Mouse (Mus musculus) hindbrain, embryonic 13.5 days (tissue): ENCODE data around the gene Majin. TPM values are rescaled to one million over a fixed set of nuclear protein-coding genes. Genes with fewer than 3 reads are reported as not detected.

Experiments used
- ATAC-seq: fragments of 200-750 bp; cut with Nextera tagmentation; 2 replicates; pipeline ENCODE4 v1.8.0; 2017; ENCODE audit warnings: moderate TSS enrichment; ENCODE audit not compliant: low FRiP score
- H3K27ac ChIP-seq: fragments of 300-500 bp; sonication (generic); 2 replicates; pipeline ENCODE4 v1.5.1; 2015; ENCODE audit warnings: inconsistent platforms, mild to moderate bottlenecking, moderate library complexity
- H3K27me3 ChIP-seq: fragments of 300-500 bp; sonication (generic); 2 replicates; pipeline ENCODE4 v1.6.1; 2015; ENCODE audit warnings: mild to moderate bottlenecking, inconsistent platforms
- H3K36me3 ChIP-seq: fragments of 300-500 bp; sonication (generic); 2 replicates; pipeline ENCODE4 v1.6.1; 2015; ENCODE audit warnings: mild to moderate bottlenecking, inconsistent platforms
- H3K4me1 ChIP-seq: fragments of 300-500 bp; sonication (generic); replicated peaks from 2 replicates; pipeline ENCODE4 v1.6.1; 2015; ENCODE audit warnings: inconsistent platforms
- H3K4me2 ChIP-seq: fragments of 300-500 bp; sonication (generic); 2 replicates; pipeline ENCODE4 v1.6.1; 2015; ENCODE audit warnings: inconsistent platforms, mild to moderate bottlenecking, moderate library complexity
- H3K4me3 ChIP-seq: fragments of 300-500 bp; sonication (generic); 2 replicates; pipeline ENCODE4 v1.5.1; 2015; ENCODE audit warnings: mild to moderate bottlenecking, inconsistent platforms
- H3K9ac ChIP-seq: fragments of 300-500 bp; sonication (generic); 2 replicates; pipeline ENCODE4 v1.6.1; 2015; ENCODE audit warnings: mild to moderate bottlenecking, inconsistent platforms
- H3K9me3 ChIP-seq: fragments of 300-500 bp; sonication (generic); 2 replicates; pipeline ENCODE4 v1.6.1; 2016; ENCODE audit warnings: inconsistent platforms
- WGBS: fragments of 180-500 bp; shearing (Covaris S2); methylation state at CpG from one replicate; pipeline ENCODE4 v1.1.7; 2015; 5-methylcytosine and 5-hydroxymethylcytosine counted together
- polyA plus RNA-seq: library from polyadenylated mRNA; unstranded; fragments of >200 nt; fragmentation: Nextera tagmentation; extraction: Ambion mirVana; gene quantifications from 2 replicates; pipeline ENCODE4 v1.2.1, GENCODE M21; 2015

Majin gene
- not detected in 2 replicates for polyA plus RNA-seq

GRCm38 (mm10) chr19:6184131-6184530, at the start of gene Majin:
Gene Majin (plus strand): TSS chr19:6184388.
- Histone ChIP-seq H3K4me3 (no peak within 1 kb of the TSS), H3K9me3 (no peaks in the 10 kb centered on the region), H3K9ac (no peak within 1 kb of the TSS), H3K4me2 (no peak within 1 kb of the TSS), H3K4me1 (peaks cover 5% of the 10 kb centered on the region; the same call in 1 of the 2 replicates), H3K36me3 (no peaks in the 10 kb centered on the region), H3K27ac (no peak within 1 kb of the TSS), H3K27me3 (no peaks in the 10 kb centered on the region)
- WGBS, result 88% methylated on average over 23 of the region's 23 CpGs
- ATAC-seq, result no peak

GRCm38 (mm10) chr19:6136397-6136796, 47.8 kb upstream of the Majin start:
- WGBS, result 85% methylated on average over 3 of the region's 3 CpGs
- H3K36me3 ChIP-seq, result peaks cover 50% of the 10 kb centered on the region
- ATAC-seq, result no peak

GRCm38 (mm10) chr19:6139701-6140100, 44.5 kb upstream of the Majin start:
- WGBS, result 98% methylated on average over 6 of the region's 6 CpGs
- H3K4me2 ChIP-seq, result peak overlapping the region; percentile 75
- peak overlapping the region; percentile 61 for H3K4me3 ChIP-seq
- H3K36me3 ChIP-seq, result peaks cover 36% of the 10 kb centered on the region
- no peaks in the 10 kb centered on the region for H3K27me3 ChIP-seq
- H3K9me3 ChIP-seq, result no peaks in the 10 kb centered on the region
- H3K4me1 ChIP-seq, result peaks cover 24% of the 10 kb centered on the region
- peak overlapping the region; percentile 99 for H3K27ac ChIP-seq
- peak overlapping the region; percentile 90 for H3K9ac ChIP-seq
- no peak for ATAC-seq

More at GRCm38 (mm10) chr19:6136397-6136796, 47.8 kb upstream of the Majin start:
- H3K4me3 ChIP-seq, result no peak overlapping the region
- H3K9ac ChIP-seq, result 0 out of 2 replicates have a peak overlapping the region, but pooled peaks have one; percentile 35
- no peak overlapping the region for H3K4me2 ChIP-seq
- no peaks in the 10 kb centered on the region for H3K27me3 ChIP-seq
- H3K4me1 ChIP-seq, result peaks cover 24% of the 10 kb centered on the region
- H3K9me3 ChIP-seq, result no peaks in the 10 kb centered on the region
- H3K27ac ChIP-seq, result no peak overlapping the region

GRCm38 (mm10) chr19:6140374-6140677, 43.9 kb upstream of the Majin start:
- peaks cover 24% of the 10 kb centered on the region for H3K4me1 ChIP-seq
- 7% methylated on average over 16 of the region's 16 CpGs for WGBS
- peak overlapping the region; percentile 75 for H3K4me2 ChIP-seq
- H3K27me3 ChIP-seq, result no peaks in the 10 kb centered on the region
- H3K4me3 ChIP-seq, result peak overlapping the region; percentile 61
- ATAC-seq, result no peak
- H3K9me3 ChIP-seq, result no peaks in the 10 kb centered on the region
- H3K9ac ChIP-seq, result peak overlapping the region; percentile 90
- peaks cover 31% of the 10 kb centered on the region for H3K36me3 ChIP-seq
- H3K27ac ChIP-seq, result peak overlapping the region; percentile 99

GRCm38 (mm10) chr19:6140678-6141393, 43.4 kb upstream of the Majin start, which contains the start of gene Batf2:
Gene Batf2 (plus strand): TSS chr19:6140983.
- peak within 1 kb of the TSS; percentile 75 for H3K4me2 ChIP-seq
- H3K27me3 ChIP-seq, result no peaks in the 10 kb centered on the region
- ATAC-seq, result peak; percentile 95
- peak within 1 kb of the TSS; percentile 61 for H3K4me3 ChIP-seq
- H3K9me3 ChIP-seq, result no peaks in the 10 kb centered on the region
- peak within 1 kb of the TSS; percentile 99 for H3K27ac ChIP-seq
- under 1% methylated on average over 65 of the region's 68 CpGs for WGBS
- H3K36me3 ChIP-seq, result peaks cover 25% of the 10 kb centered on the region
- peak within 1 kb of the TSS; percentile 90 for H3K9ac ChIP-seq
- H3K4me1 ChIP-seq, result peaks cover 24% of the 10 kb centered on the region

GRCm38 (mm10) chr19:6141394-6141749, 42.8 kb upstream of the Majin start, which contains the start of gene Arl2:
Gene Arl2 (minus strand): TSS chr19:6141548.
- Histone ChIP-seq H3K4me3 (peak within 1 kb of the TSS; percentile 61), H3K27me3 (no peaks in the 10 kb centered on the region), H3K9me3 (no peaks in the 10 kb centered on the region), H3K9ac (peak within 1 kb of the TSS; percentile 90), H3K27ac (peak within 1 kb of the TSS; percentile 99), H3K4me2 (peak within 1 kb of the TSS; percentile 75), H3K36me3 (peaks cover 20% of the 10 kb centered on the region), H3K4me1 (peaks cover 24% of the 10 kb centered on the region)
- under 1% methylated on average over 15 of the region's 15 CpGs for WGBS
- peak; percentile 81 for ATAC-seq

GRCm38 (mm10) chr19:6144842-6145241, 39.3 kb upstream of the Majin start:
- Histone ChIP-seq H3K27ac (no peak overlapping the region), H3K9ac (no peak overlapping the region), H3K4me3 (no peak overlapping the region), H3K36me3 (no peaks in the 10 kb centered on the region), H3K27me3 (no peaks in the 10 kb centered on the region), H3K4me1 (peaks cover 10% of the 10 kb centered on the region), H3K9me3 (no peaks in the 10 kb centered on the region), H3K4me2 (no peak overlapping the region)
- 79% methylated on average over 5 of the region's 5 CpGs for WGBS
- ATAC-seq, result no peak

- WGBS, result 89% methylated on average over 9 of the region's 9 CpGs
- Histone ChIP-seq H3K36me3 (no peaks in the 10 kb centered on the region), H3K27ac (no peak overlapping the region), H3K4me3 (no peak overlapping the region), H3K9ac (no peak overlapping the region), H3K27me3 (no peaks in the 10 kb centered on the region), H3K4me1 (no peaks in the 10 kb centered on the region), H3K4me2 (no peak overlapping the region), H3K9me3 (no peaks in the 10 kb centered on the region)
- ATAC-seq, result no peak
Measured at GRCm38 (mm10) chr19:6155174-6155573, 29.0 kb upstream of the Majin start.

- H3K4me2 ChIP-seq, result no peak overlapping the region
- no peaks in the 10 kb centered on the region for H3K36me3 ChIP-seq
- no peaks in the 10 kb centered on the region for H3K27me3 ChIP-seq
- no peak overlapping the region for H3K4me3 ChIP-seq
- 62% methylated on average over 8 of the region's 8 CpGs for WGBS
- H3K27ac ChIP-seq, result no peak overlapping the region
- ATAC-seq, result no peak
- no peaks in the 10 kb centered on the region for H3K4me1 ChIP-seq
- no peak overlapping the region for H3K9ac ChIP-seq
- H3K9me3 ChIP-seq, result no peaks in the 10 kb centered on the region
Measured at GRCm38 (mm10) chr19:6156372-6156771, 27.8 kb upstream of the Majin start.

GRCm38 (mm10) chr19:6157220-6157619, 27.0 kb upstream of the Majin start:
- ATAC-seq, result no peak
- H3K27ac ChIP-seq, result no peak overlapping the region
- no peaks in the 10 kb centered on the region for H3K4me1 ChIP-seq
- H3K4me2 ChIP-seq, result no peak overlapping the region
- H3K9me3 ChIP-seq, result no peaks in the 10 kb centered on the region
- 80% methylated on average over 6 of the region's 6 CpGs for WGBS
- no peak overlapping the region for H3K4me3 ChIP-seq
- no peak overlapping the region for H3K9ac ChIP-seq
- no peaks in the 10 kb centered on the region for H3K36me3 ChIP-seq
- no peaks in the 10 kb centered on the region for H3K27me3 ChIP-seq

GRCm38 (mm10) chr19:6163872-6164547, 20.2 kb upstream of the Majin start:
- Histone ChIP-seq H3K27ac (no peak overlapping the region), H3K4me2 (no peak overlapping the region), H3K4me3 (no peak overlapping the region), H3K9me3 (no peaks in the 10 kb centered on the region), H3K36me3 (no peaks in the 10 kb centered on the region), H3K9ac (no peak overlapping the region), H3K27me3 (no peaks in the 10 kb centered on the region), H3K4me1 (no peaks in the 10 kb centered on the region)
- WGBS, result 76% methylated on average over 10 of the region's 10 CpGs
- no peak for ATAC-seq

- Histone ChIP-seq H3K27me3 (no peaks in the 10 kb centered on the region), H3K4me3 (no peak overlapping the region), H3K36me3 (no peaks in the 10 kb centered on the region), H3K27ac (no peak overlapping the region), H3K9ac (no peak overlapping the region), H3K4me2 (no peak overlapping the region), H3K9me3 (no peaks in the 10 kb centered on the region), H3K4me1 (no peaks in the 10 kb centered on the region)
- no peak for ATAC-seq
- WGBS, result 84% methylated on average over 4 of the region's 4 CpGs
Measured at GRCm38 (mm10) chr19:6166750-6167149, 17.4 kb upstream of the Majin start.

GRCm38 (mm10) chr19:6171215-6171614, 13.0 kb upstream of the Majin start:
- no peaks in the 10 kb centered on the region for H3K4me1 ChIP-seq
- ATAC-seq, result no peak
- H3K9ac ChIP-seq, result no peak overlapping the region
- WGBS, result 85% methylated on average over 8 of the region's 8 CpGs
- no peaks in the 10 kb centered on the region for H3K27me3 ChIP-seq
- H3K27ac ChIP-seq, result no peak overlapping the region
- no peak overlapping the region for H3K4me2 ChIP-seq
- no peaks in the 10 kb centered on the region for H3K36me3 ChIP-seq
- H3K4me3 ChIP-seq, result no peak overlapping the region
- H3K9me3 ChIP-seq, result no peaks in the 10 kb centered on the region
